Mouse (Mus musculus): ENCODE data around the gene Ajap1.

GRCm38 (mm10) chr4:153451516-153451915 lies 31.1 kb downstream of the Ajap1 start:
- TF ChIP-seq CTCF (IDR thresholded peaks at IDR 0.05; ENCODE audit: low read depth, low read length) (no peak), POLR2A (IDR thresholded peaks at IDR 0.05; ENCODE audit: borderline replicate concordance, low read depth, low read length) (no peak)

Data from bone marrow macrophage, adult 2 months (primary cell).